Mouse (Mus musculus): ENCODE data around the gene Gpr165.

Gene Gpr165

DNA sequence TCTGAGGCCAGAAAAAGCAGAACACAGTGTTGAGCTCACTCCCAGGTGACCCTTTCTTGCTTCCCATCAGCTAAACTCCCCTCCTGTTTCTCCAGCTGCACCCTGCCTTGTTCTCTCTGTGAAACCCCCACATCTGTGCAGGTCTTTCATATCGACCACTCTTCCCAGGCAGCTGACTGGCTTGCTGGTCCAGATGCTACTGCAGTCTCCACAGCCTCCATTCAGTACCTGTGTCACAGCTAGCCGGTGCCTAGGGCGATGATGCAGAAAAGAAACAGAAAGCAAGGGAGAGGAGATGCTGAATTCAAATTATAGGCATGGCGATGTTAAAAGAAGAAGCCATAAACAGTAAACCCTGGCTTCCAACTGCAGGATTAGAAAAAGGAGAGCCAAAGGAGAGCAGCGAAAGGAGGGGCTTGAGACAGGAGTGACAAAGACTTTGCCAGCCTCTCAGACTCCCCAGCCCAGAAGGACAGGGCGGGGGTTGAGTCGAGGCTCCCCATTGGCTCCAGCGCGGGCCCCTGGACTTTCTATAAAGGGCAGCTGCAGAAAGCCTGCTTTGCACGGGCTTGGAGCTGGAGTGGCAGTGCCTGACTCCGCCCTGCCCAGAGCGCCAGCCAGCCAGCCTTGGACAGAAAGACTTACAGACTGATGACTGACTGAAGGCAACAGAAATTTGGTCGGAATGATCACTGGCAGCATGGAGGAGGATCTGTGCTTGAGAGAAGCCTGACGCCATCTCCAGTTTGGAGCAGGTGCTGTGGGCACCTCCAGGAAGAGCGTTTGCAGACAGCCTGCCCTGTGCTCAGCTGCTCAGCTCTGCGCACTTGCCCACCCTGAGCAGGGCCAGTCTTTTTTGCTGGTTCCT lies at the start of gene Gpr165:
Gene Gpr165 (plus strand): TSS at position 535 of the 868 bp plus-strand sequence.
- ChIA-PET POLR2A (no interaction called here), CTCF (no interaction called here)

DNA sequence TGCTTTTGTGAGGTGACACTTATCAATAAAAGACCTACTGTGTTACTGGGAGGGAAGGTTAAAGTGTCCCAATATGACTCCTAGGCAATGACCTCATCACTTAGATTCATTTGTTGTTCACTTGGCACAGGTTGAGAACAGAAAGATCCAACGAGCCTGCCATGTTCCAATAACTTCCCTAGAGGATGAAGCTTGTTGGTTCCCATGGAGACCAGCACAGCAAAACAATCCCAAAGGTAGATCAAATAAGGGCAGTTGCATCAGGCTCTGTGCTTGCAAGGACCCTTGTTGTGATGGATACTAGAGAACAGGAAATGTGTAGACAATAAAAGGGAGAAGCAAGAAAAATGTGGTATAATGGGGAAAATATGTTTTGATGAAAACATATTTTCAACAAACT lies 38.4 kb upstream of the Gpr165 start:
- POLR2A ChIA-PET: no interaction called here
- CTCF ChIA-PET: no interaction called here
